Mouse (Mus musculus) hindbrain, embryonic 15.5 days (tissue): Measurements from ENCODE around the gene Abcg1. TPM values are rescaled to one million over a fixed set of nuclear protein-coding genes. Genes with fewer than 3 reads are reported as not detected.

Experiments
- ATAC-seq: fragments of 200-750 bp; cut with Nextera tagmentation; 2 replicates; pipeline ENCODE4 v1.8.0; 2017; ENCODE audit warnings: low read depth, moderate number of reproducible peaks, moderate TSS enrichment; ENCODE audit not compliant: low FRiP score
- H3K27ac ChIP-seq: fragments of 300-500 bp; sonication (generic); replicated peaks from 2 replicates; pipeline ENCODE4 v1.5.1; 2015; ENCODE audit warnings: mild to moderate bottlenecking, inconsistent platforms
- H3K27me3 ChIP-seq: fragments of 300-500 bp; sonication (generic); 2 replicates; pipeline ENCODE4 v1.6.1; 2015; ENCODE audit warnings: control low read depth, inconsistent platforms
- H3K36me3 ChIP-seq: fragments of 300-500 bp; sonication (generic); 2 replicates; pipeline ENCODE4 v1.6.1; 2015; ENCODE audit warnings: control low read depth, inconsistent platforms
- H3K4me1 ChIP-seq: fragments of 300-500 bp; sonication (generic); replicated peaks from 2 replicates; pipeline ENCODE4 v1.6.1; 2015; ENCODE audit warnings: control low read depth, inconsistent platforms
- H3K4me2 ChIP-seq: fragments of 300-500 bp; sonication (generic); 2 replicates; pipeline ENCODE4 v1.6.1; 2015; ENCODE audit warnings: moderate library complexity, mild to moderate bottlenecking, inconsistent platforms
- H3K4me3 ChIP-seq: fragments of 300-500 bp; sonication (generic); 2 replicates; pipeline ENCODE4 v1.5.1; 2015; ENCODE audit warnings: mild to moderate bottlenecking, inconsistent platforms
- H3K9ac ChIP-seq: fragments of 300-500 bp; sonication (generic); 2 replicates; pipeline ENCODE4 v1.6.1; 2015; ENCODE audit warnings: inconsistent platforms
- H3K9me3 ChIP-seq: fragments of 300-500 bp; sonication (generic); 2 replicates; pipeline ENCODE4 v1.6.1; 2016; ENCODE audit warnings: control low read depth, inconsistent platforms
- WGBS: fragments of 180-500 bp; shearing (Covaris S2); methylation state at CpG from one replicate; pipeline ENCODE4 v1.1.7; 2015; 5-methylcytosine and 5-hydroxymethylcytosine counted together
- polyA plus RNA-seq: library from polyadenylated mRNA; unstranded; fragments of >200 nt; fragmentation: Nextera tagmentation; extraction: Ambion mirVana; gene quantifications from 2 replicates; pipeline ENCODE4 v1.2.1, GENCODE M21; 2015

Gene Abcg1
- polyA plus RNA-seq, 1 experiment from 2014 or later = 19.9 TPM

DNA sequence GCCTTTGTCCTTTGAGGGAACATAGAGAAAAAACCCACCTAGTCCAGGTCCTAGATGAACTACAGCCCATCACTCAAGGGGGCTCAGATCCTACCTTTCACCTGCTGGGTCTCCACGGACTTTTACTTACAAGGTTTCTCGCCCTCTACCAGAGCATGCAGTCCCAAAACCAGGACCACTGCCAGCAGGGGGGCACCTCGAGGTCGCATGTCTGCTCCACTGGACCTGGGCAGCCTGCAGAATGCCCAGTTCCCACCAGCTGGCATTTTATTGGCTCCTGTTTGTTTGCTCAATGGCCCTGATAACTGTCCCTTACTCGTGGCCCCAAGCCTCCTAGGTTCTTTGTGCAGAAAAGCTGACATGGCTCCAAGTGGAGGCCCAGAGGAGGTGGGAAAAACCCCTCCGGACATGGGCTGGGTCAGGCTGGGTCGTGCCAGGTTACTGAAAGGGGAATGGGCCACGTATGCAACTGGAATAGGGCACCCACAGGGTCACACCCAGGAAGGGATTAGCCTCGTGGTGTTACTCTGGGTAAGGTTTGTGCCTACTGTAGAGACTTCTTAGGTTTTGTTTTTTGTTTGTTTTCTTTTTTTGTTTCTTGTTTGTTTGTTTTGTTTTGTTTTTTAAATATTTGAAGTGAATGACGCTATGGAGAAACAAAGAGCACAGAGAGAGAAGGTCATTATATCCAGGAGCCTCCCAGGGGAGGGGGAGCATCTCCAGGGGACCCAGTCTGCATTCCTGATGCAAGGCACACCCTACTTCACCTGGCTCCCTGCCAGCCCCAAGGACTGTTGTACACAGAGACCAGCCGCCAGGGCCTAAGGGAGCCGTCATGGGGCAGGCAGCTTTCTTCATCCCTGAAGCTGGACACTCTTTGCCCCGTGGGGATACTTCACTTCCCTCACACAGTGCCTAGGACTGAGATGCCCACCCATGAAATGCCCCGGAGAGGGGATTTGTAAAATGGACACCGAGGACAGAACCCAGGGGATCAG, 86.9 kb downstream of the Abcg1 start, which contains the start of gene Tff2:
Gene Tff2, minus strand, starts transcription at position 243 of the 998 bp plus-strand sequence.
- 61% methylated on average over 15 of the region's 15 CpGs for WGBS
- no peaks in the 10 kb centered on the region for H3K36me3 ChIP-seq

DNA sequence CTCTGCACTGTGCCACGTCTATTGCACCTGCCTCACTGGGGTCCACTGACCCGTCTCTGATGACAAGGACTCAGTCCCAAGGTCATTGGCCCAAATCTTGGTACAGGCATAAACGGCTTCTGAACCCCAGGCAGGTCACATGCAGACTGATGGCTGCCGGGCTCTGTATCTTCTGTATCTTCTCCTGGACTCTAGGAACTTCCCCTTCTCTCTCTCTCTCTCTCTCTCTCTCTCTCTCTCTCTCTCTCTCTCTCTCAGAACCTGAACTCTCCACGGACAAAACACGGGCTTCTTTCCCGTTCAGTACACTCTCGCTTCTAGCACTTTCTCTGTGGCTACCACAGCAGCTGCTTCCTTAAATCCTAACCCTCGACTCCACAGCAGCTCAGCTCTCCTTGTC, 88.5 kb downstream of the Abcg1 start:
- Histone ChIP-seq H3K9ac (no peak overlapping the region), H3K9me3 (no peaks in the 10 kb centered on the region), H3K36me3 (no peaks in the 10 kb centered on the region), H3K4me2 (no peak overlapping the region), H3K27me3 (no peaks in the 10 kb centered on the region), H3K27ac (no peak overlapping the region), H3K4me3 (no peak overlapping the region), H3K4me1 (0 out of 2 replicates have a peak, but pooled peaks cover 4% of the 10 kb centered on the region)
- WGBS = 91% methylated on average over 9 of the region's 9 CpGs
- ATAC-seq = no peak

More for the DNA sequence above, 86.9 kb downstream of the Abcg1 start, which contains the start of gene Tff2:
- Histone ChIP-seq H3K9me3 (no peaks in the 10 kb centered on the region), H3K27me3 (no peaks in the 10 kb centered on the region), H3K4me2 (no peak within 1 kb of the TSS), H3K4me1 (0 out of 2 replicates have a peak, but pooled peaks cover 4% of the 10 kb centered on the region), H3K4me3 (no peak within 1 kb of the TSS), H3K9ac (no peak within 1 kb of the TSS), H3K27ac (no peak within 1 kb of the TSS)
- ATAC-seq = no peak

DNA sequence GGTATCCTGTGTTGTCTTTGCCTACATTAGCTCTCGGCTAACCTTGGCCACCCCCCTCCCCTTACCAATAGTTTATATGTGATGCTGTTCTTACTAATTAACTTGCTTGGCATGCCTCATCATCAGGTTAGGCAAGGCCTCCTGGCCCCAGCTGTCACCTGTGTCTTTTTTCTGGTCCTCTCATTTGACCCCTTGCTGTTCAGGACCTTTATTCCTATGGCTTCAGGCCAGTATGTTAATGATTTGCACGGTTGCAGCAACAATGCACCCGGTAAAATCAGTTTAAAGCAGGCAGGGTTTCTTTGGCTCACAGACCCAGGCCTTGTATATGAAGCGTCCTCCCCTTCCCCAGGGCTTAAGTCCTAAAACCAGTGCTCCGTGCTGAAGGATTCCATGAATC, 95.0 kb downstream of the Abcg1 start:
- no peak overlapping the region for H3K4me2 ChIP-seq
- H3K4me1 ChIP-seq = no peaks in the 10 kb centered on the region
- WGBS = 31% methylated on average over 5 of the region's 5 CpGs
- no peak for ATAC-seq
- no peaks in the 10 kb centered on the region for H3K36me3 ChIP-seq
- H3K9ac ChIP-seq = no peak overlapping the region
- no peaks in the 10 kb centered on the region for H3K9me3 ChIP-seq
- H3K27me3 ChIP-seq = no peaks in the 10 kb centered on the region
- no peak overlapping the region for H3K27ac ChIP-seq
- H3K4me3 ChIP-seq = no peak overlapping the region

DNA sequence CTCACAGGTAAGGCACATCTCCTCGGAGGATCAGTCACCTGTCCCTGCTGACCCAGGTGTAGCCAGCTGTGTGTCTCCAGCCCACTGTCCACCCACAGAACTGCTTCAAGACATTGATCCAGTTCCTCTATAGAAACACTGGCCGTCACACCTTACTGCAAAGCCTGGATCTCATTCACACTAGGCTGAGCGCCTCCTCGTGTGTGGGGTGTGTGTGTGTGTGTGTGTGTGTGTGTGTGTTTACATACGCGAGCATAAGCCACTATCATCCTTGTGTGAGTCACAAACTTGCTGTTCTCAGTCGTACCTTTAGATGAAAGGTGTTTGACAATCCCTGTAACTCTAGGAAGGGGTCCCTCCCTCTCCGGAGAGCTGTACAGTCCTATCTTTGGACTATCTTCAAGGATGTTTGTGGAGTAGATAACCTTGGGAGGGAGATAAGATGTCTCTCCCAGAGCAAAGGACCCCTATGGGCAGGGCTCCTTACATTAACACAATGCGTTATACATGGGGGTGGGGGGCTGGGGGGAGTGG, 95.6 kb downstream of the Abcg1 start:
- Histone ChIP-seq H3K27me3 (no peaks in the 10 kb centered on the region), H3K4me3 (no peak overlapping the region), H3K4me2 (no peak overlapping the region), H3K9me3 (no peaks in the 10 kb centered on the region), H3K36me3 (no peaks in the 10 kb centered on the region), H3K4me1 (no peaks in the 10 kb centered on the region), H3K27ac (no peak overlapping the region), H3K9ac (no peak overlapping the region)
- no peak for ATAC-seq
- 89% methylated on average over 9 of the region's 9 CpGs for WGBS

- Histone ChIP-seq H3K4me1 (no peaks in the 10 kb centered on the region), H3K36me3 (no peaks in the 10 kb centered on the region), H3K4me3 (no peak overlapping the region), H3K9me3 (no peaks in the 10 kb centered on the region), H3K27ac (no peak overlapping the region), H3K27me3 (no peaks in the 10 kb centered on the region), H3K4me2 (no peak overlapping the region), H3K9ac (no peak overlapping the region)
- WGBS = 78% methylated on average over 8 of the region's 8 CpGs
- no peak for ATAC-seq
These were observed 96.3 kb downstream of the Abcg1 start for GRCm38 (mm10) chr17:31153785-31154184.

DNA sequence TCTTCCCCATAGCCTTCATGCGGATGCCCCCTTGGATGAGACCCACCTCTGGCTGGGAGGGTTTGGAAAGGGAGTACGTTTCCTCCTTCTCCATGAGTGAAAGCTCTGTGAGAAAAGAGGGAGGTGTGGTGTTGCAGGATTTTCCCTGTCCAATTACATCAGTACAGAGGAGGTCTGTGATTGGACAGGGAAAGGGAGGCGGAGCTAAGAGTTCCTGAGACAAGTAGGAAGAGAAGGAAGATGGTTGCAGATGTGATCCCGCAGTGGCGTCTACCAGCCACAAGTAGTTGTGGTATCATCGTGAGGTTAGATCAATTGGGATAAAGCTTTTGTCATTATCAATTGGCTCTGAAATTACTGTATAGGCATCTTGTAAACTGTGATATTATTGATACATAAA, 100.4 kb downstream of the Abcg1 start:
- Histone ChIP-seq H3K4me2 (no peak overlapping the region), H3K27ac (no peak overlapping the region), H3K9me3 (no peaks in the 10 kb centered on the region), H3K36me3 (no peaks in the 10 kb centered on the region), H3K9ac (no peak overlapping the region), H3K27me3 (no peaks in the 10 kb centered on the region), H3K4me1 (no peaks in the 10 kb centered on the region), H3K4me3 (no peak overlapping the region)
- ATAC-seq = no peak
- 82% methylated on average over 6 of the region's 6 CpGs for WGBS

DNA sequence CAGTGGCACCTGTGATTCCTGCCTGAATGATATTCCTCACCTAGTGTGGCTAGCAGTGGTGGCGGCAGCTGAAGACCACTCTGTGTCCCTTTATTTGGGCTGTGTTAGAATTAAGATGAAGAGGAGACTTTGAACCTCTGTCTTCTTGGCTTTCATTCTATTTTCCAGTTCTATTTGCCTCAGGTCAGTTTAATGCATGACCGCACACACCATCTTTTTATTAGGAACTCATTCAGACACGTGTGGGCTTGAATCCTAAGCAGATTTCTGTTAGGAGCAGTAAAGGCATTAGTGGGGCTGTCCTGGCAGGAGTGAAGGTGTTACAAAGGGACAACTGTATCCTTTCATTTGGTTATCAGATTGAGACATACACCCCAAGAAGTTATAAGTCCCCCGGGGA, 102.8 kb downstream of the Abcg1 start:
- WGBS = 68% methylated on average over 4 of the region's 4 CpGs
- H3K4me1 ChIP-seq = no peaks in the 10 kb centered on the region
- H3K4me2 ChIP-seq = no peak overlapping the region
- no peaks in the 10 kb centered on the region for H3K27me3 ChIP-seq
- no peak overlapping the region for H3K4me3 ChIP-seq
- no peak for ATAC-seq
- H3K36me3 ChIP-seq = no peaks in the 10 kb centered on the region
- H3K27ac ChIP-seq = no peak overlapping the region
- H3K9ac ChIP-seq = no peak overlapping the region
- H3K9me3 ChIP-seq = no peaks in the 10 kb centered on the region

DNA sequence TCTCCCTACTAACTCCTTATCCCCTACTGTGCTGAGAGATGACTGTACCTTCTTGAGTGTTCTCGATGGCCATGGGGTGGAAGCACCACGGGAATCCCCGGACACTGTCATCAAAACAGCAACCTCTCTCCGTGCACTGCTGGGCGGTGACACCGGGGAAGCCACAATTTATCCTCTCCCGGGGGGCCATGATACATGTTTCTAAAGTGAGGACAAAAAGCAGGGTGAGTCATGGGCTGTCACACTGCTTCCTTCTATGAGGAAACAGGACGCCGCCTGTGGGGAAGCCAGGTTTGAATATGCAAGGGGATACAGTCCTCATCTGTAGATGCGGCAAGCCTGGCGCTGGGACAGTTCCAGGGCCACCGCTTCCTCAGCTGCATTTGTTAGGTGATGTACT, 105.1 kb downstream of the Abcg1 start:
- 90% methylated on average over 12 of the region's 12 CpGs for WGBS
- Histone ChIP-seq H3K27me3 (no peaks in the 10 kb centered on the region), H3K4me1 (no peaks in the 10 kb centered on the region), H3K36me3 (no peaks in the 10 kb centered on the region), H3K9ac (no peak overlapping the region), H3K4me2 (no peak overlapping the region), H3K4me3 (no peak overlapping the region), H3K9me3 (no peaks in the 10 kb centered on the region), H3K27ac (no peak overlapping the region)
- ATAC-seq = no peak

GRCm38 (mm10) chr17:31163821-31164220, 106.3 kb downstream of the Abcg1 start:
- ATAC-seq = no peak

DNA sequence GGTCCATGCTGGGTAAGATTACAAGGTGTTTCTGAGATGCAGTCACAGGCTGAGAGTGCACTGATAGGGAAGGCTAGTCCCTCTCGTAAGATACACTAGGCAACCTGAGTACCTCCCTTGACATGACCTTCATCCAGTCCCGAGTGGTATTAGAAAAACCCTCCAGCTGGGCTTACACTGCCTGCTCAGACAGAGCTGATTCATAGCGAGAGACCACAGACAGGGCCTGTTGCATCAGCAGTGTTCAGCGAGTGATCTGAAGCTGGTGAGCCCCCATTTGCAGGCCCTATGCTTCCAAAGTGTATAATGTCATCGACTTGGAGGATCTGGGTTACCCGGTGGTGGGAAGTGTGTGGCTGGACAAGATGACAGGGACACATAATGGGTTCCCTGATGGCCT, 107.7 kb downstream of the Abcg1 start, which contains the start of gene Tff1:
Gene Tff1, minus strand, starts transcription at position 151 of the 400 bp plus-strand sequence.
- no peaks in the 10 kb centered on the region for H3K36me3 ChIP-seq
- H3K4me1 ChIP-seq = no peaks in the 10 kb centered on the region
- no peaks in the 10 kb centered on the region for H3K9me3 ChIP-seq
- H3K4me2 ChIP-seq = no peak within 1 kb of the TSS
- no peak for ATAC-seq
- no peak within 1 kb of the TSS for H3K4me3 ChIP-seq
- no peaks in the 10 kb centered on the region for H3K27me3 ChIP-seq
- no peak within 1 kb of the TSS for H3K27ac ChIP-seq
- no peak within 1 kb of the TSS for H3K9ac ChIP-seq
- 89% methylated on average over 6 of the region's 6 CpGs for WGBS

More at GRCm38 (mm10) chr17:31163821-31164220, 106.3 kb downstream of the Abcg1 start:
- Histone ChIP-seq H3K4me3 (no peak overlapping the region), H3K4me1 (no peaks in the 10 kb centered on the region), H3K4me2 (no peak overlapping the region), H3K9me3 (no peaks in the 10 kb centered on the region), H3K36me3 (no peaks in the 10 kb centered on the region), H3K27ac (no peak overlapping the region), H3K27me3 (no peaks in the 10 kb centered on the region), H3K9ac (no peak overlapping the region)
- WGBS = 70% methylated on average over 2 of the region's 2 CpGs
